Mouse (Mus musculus): ENCODE data around the gene Ciao2a.

Ciao2a gene

DNA sequence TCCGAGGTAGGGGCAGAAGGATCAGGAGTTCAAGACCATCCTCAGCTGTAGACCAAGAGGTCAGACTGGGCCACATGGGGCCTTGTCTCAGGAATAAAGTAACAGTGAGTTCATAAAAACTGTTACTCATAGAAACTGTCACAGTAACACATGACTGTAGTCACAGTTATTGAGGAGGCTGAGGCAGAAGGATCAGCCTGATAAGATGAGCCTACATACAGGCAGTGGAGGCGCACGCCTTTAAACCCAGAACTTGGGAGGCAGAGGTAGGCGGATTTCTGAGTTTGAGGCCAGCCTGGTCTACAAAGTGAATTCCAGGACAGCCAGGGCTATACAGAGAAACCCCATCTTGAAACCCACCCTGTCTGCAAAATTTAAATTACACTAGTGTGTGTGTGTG lies 6.3 kb upstream of the Ciao2a start:
- DNase-seq (ENCODE audit: low spot score): no peak

DNA sequence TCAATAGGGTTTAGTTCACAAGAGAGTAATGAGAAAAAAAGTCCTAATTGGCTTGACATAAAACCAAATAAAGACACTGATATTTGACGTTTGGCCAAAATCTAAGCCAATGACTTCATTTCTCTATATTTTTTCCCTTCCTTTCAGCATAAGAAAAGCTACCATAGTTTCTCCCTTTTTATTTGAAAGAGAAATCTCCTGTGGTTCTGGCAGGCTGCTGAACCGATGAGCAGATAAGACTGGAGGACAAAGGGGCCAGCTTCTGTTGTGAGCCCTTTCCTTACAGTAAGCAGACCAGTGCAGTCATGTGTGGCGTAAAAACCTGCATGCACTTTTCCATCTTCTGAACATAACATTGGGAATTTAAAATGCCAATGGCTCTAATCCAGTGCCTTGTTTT lies 5.5 kb upstream of the Ciao2a start:
- no peak for DNase-seq (ENCODE audit: low spot score)

DNA sequence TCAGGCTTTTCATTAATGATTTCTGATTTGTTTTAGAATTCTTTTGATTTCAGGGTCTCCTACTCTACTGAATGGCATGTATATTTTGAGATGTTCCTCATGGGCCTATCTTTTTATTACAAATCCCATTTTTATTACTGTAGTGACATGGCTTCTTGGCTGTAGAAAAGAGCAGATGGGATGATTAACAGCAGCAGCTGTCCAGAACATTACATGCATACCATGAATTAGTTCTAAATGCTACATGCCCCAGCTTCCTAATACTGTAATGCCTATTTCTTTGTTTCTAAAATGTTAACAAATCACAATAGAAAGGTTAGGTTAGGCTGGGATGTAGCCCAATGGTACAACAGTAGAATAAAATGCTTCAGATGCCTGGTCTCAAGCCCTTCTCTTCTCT lies 5.0 kb upstream of the Ciao2a start:
- DNase-seq (ENCODE audit: low spot score): no peak

DNA sequence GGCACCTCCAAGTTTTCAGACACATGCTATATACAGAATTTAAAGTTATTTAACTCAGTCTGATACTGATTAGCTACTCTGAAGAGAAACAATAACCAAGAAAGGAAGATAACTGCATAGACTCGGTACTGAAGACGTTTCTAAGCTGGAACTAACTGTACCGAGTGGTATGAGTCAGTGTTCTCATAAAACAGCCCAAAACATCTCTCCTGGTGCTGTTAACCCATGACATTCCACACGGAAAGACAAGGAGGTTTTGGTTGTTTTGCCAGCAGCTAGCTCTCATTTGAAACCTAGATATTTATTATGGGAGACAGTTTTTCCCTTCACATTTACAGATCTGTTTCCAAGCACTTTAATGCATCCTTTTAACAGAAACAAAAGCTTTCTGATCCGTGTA lies 2.8 kb upstream of the Ciao2a start:
- DNase-seq (ENCODE audit: low spot score): no peak

DNA sequence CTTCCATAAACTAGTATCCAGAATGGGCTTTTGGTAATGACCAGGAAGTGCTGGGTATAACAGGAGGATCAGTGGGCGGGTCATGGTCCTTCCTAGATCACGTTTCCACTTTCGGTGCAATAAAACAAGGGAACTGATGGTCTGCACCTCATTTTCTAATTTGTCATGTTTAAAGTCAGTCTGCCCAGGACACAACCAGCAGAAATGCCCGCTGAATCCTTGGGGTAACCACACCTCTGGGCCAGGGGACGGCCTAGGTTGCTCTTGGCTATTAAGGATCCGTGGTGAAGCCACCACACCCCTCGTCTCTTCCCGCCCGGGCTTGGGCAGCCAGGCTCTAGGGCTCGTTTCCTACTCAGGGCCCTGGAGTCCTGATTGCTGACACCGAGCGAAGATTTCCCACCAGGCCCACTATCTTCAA lies 2.3 kb upstream of the Ciao2a start:
- DNase-seq (ENCODE audit: low spot score): no peak

DNA sequence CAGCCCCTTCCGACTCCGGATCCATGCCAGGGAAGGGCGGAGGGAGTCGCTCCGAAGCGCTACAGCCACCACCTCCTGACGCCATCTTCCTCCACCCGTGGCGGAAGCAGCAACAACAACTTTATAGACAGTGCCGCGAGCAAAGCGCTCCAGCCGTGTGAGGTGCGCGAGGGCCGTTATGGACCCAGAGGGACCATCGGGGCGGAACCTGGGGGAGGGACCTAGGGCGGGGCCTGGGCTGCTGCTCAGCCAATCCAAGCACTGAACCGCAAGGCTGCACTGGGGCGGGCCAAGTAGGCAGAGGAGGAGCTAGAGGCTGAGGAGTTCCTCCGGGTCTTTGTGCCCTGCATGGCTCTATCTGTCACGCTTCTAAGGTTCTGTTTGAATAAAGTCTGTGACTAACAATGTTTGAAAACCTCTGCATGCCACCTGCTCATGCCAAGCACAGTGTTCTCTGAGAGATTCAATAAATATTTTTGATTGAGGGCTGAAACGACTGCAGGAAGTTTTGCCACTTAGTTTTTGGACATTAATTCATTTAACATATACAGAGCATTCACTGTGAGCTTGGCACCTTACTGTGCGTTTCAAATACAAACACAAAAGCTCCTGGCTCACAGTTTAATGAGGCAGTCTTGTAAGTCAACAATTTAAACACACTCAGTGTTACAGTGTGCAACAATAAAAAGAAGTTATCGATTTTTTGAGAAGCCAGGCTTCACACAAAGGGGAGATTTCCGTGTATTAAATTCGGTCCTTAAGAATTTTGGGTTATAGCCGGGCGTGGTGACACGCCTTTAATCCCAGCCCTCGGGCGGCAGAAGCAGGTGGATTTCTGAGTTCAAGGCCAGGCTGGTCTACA lies 1.5 kb upstream of the Ciao2a start:
- peak; percentile 97 for DNase-seq (ENCODE audit: low spot score)

DNA sequence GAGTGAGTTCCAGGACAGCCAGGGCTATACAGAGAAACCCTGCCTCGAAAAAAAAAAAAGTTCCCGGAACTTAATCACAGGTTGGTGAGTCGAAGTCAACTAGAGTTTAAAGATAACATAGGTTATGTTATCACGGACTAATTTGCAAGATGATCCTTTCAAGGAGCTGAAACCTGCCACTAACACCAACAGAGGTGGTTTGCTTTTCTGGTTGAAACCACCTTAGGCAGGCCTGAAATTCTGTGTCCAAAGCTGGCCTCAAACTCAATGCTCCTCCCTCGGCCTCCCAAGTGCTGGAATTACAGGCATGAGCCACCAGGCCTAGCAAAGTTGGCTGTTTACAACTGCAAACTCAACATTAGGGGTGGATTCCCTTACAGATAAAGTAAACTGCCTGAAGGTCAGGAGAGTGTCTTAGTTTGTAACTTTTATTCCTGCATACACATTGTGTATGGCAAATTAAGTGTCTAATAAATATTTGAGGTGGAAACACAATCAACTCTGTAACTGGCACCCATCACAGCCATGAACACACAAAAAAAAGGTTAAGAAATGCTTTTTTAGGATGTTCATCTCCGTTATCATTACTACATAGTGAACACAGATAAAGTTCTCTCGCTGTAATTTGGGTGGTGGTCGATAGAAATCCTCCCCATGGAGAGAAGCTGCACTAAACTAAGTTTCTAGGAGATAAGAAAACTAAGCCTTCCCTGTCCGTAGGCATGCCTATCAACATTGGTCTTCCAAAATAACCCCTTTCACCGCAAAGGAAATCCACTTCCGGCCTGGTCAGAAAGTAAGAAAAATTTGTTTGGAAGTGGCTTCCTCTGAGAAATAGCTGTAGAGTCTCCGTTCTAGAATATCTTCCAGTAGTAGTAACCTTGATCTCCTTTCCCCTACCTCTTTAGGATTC lies 612 bp upstream of the Ciao2a start:
- peak; percentile 19 for DNase-seq (ENCODE audit: low spot score)

DNA sequence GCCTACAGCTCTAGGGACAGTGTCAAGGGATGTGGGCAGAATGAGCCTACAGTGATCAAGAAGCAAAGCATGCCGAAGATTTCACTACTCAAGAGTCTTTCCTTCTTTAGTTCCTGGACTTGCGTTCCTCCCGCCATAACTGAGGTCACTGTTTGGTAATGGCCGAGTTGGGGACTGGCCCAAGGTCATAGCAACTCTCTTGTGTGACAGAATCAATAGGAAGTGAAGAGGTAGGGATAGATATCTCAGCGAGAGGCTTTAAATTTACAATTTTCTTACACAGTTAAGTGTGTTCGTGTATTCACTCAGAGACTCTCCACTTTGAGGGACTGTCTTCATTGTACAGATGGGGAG lies 759 bp downstream of the Ciao2a start:
- no peak for DNase-seq (ENCODE audit: low spot score)

DNA sequence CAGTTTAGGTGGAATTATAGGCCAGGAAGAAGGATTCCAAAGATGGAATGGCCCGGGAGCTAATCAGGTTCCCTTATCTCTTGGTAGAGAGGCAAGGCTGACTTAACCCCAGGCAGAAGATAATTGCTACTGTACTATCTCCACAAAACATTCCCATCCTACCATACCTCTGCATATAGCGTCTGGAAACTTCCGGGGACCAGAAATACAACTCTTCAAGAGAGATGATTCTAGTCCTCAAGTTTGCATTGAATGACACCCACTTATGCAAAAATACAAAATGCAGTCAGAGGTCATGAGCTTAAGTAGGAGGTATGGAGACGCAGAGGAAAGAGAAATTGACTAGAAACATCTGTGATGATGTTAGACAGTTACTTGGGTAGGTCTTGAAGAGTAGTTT lies 1.5 kb downstream of the Ciao2a start:
- no peak for DNase-seq (ENCODE audit: low spot score)

DNA sequence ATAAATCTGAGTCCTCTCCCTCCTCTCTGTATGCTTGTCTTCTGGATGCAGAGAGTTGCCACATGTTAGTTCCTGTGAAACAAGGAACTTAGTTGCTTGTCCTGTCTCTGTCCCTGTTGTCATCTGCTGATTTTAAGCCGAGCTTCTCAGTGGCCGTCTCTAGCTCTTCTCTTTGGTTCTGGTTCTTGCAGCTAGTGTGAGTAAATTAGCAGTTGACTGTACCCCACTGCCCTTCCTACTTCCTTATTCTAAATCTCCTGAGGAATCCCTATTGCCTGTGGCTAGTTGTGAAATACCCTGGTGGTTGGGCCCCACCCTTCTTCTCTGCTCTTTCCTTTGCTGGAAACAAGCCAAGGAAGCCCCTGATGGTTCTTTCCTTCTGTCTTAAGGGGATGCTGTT lies 5.1 kb downstream of the Ciao2a start:
- DNase-seq (ENCODE audit: low spot score): no peak

DNA sequence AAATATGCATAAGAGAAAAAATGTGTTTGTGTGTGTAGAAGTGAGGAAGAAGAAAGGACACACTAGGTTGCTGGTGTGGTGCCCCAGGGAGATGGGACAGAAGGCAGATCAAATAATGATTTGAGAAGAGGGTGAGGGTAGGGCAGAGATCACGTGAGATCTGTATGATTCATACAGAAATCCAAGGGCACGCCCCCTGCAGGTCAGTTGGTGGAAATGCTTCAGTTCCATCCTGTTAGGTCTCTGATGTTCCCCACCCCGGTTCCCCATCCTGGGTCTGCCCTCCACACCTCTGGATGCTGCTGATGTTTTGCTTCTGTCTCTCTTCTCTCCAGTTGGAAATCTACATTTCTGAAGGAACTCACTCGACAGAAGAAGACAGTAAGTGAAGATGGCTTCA lies 9.6 kb downstream of the Ciao2a start:
- no peak for DNase-seq (ENCODE audit: low spot score)

DNA sequence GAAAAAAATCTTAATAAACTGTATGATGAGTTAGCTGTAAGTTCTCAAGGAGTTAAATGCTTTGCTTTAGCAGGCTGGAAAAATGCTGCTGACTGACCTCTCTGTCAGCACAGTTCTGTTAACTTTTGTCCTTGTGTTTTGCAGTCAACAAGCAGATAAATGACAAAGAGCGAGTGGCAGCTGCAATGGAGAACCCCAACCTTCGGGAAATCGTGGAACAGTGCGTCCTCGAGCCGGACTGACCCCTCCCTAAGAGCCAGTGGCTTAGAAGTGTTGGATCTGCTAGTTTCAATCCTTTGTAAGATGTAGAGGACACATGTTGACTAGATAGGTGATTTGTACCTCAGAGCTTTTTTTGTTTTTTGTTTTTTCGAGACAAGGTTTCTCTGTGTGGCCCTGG lies 11.8 kb downstream of the Ciao2a start:
- DNase-seq (ENCODE audit: low spot score): no peak

DNA sequence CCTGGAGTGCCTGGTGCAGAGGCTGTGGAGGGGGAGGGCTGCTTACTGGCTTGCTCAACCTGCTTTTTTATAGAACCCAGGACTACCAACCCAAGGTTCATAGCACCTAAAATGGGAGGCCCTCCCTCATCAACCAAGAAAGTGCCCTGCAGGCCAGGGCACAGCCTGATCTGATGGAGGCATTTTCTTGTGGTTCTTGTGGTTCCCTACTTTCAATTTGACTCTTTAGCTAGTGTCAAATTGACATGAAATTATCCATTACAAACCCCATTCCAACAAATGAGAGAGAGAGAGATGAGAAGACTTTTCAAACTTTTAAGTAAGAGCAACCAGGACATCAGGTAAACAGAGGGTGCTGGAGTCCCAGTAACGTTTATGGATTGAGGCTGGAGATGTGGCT lies 15.9 kb downstream of the Ciao2a start:
- no peak for DNase-seq (ENCODE audit: low spot score)

DNA sequence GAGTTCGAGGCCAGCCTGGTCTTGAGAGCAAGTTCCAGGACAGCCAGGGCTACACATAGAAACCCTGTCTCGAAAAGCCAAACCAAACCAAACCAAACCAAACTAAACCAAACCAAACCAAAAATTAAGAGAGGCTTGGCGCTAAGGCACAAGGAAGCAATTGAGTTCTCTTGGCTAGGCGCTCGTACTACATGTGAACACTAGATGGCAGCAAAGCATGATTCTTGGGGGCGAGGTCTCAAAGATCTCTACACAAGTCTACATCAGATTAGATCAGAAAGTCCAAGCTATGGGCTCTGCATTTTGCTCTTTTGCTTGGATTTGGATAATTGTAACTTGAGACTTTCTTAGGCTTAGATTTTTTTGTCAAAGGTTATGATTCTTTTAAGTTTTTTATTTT lies 17.8 kb downstream of the Ciao2a start:
- peak; percentile 35 for DNase-seq (ENCODE audit: low spot score)

DNA sequence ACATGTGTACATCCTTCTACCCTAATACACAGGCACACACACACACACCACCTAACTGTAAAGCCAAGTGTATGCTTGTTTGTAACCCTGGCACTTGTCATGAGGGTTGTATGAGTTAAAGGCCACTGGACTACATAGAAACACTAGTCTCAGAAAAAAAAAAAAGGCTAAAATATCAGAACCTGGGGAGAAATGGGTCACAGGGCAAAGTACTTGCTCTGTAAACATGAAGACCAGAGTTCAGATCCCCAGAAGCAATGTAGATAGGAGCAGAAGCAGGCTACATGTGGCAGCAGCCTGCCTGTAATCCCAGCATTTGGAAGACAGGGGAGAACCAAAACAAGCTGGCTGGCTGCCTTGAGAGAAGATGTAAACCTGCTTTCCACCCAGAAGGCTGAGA lies 19.7 kb downstream of the Ciao2a start:
- no peak for DNase-seq (ENCODE audit: low spot score)

DNA sequence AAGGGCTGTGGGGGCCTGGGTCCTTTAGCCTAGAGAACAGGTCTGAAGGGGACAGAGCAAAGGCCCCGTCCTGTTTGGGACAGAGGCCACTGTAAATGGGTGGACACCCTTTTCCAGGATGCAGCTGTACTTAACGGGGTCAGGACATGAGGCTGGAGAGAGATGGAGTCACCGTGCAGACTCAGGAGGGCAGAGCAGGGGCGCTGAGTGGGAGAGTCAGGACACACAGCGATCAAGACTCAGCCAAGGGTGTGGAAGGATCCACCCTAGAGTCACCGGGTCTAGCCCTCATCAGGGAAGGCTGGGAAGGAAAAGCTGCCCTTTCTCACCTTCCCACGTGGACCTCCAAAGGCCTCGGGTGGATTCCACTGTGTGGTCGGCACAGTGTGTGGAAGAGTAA lies 25.6 kb downstream of the Ciao2a start:
- no peak for DNase-seq (ENCODE audit: low spot score)

DNA sequence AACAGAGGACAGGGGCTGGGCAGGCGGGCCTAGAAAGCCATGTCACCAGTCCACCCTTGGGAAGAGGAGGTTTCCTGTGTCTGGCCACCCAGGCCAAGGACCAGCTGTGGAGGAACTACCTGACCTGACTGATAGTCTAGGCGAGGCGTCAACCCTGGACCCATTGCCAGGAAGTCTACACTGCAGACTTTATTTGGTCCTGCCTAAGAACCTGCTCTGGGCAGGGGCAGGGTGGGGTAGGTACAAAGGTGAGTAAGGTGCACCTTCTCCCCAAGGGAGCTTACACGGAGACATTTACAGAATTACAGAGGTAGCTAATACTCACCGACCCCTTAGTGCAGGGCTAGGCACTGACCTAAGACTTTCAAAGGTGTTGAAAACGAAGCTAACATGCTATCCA lies 27.2 kb downstream of the Ciao2a start:
- DNase-seq (ENCODE audit: low spot score): no peak

DNA sequence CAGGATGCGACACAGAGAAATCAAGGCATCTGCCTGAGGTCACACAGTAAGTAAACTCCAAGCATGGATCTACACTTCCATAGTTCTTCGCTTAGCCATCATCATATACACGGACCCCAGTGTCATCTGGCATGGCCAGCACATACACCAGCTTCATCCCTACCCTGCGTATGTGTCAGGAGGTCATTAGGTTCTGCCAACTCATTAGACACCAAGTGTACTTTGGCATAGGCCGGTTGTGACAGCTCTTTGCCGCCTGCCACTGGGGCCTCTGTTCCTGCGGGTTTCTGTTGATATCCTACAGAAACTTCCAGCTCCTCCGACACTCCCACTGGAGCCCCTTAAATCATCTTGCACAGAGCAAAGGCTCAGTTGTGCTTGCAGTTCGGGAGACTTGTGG lies 27.6 kb downstream of the Ciao2a start:
- no peak for DNase-seq (ENCODE audit: low spot score)

DNA sequence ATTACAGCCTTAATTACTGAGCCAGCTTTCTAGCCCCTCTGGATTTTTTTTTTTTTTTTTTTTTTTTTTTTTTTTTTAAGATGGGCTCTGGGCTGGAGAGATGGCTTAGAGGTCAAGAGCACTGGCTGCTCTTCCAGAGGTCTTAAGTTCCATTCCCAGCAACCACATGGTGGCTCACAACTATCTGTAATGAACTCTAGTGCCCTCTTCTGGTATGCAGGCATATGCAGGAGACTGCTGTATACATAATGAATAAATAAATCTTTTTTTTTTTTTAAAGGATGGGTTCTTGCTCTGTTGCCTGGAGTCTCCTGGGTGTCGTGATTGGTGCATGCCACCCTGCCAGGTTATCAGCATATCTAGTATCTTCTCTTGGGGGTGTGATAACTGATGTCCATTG lies 29.1 kb downstream of the Ciao2a start:
- no peak for DNase-seq (ENCODE audit: low spot score)

DNA sequence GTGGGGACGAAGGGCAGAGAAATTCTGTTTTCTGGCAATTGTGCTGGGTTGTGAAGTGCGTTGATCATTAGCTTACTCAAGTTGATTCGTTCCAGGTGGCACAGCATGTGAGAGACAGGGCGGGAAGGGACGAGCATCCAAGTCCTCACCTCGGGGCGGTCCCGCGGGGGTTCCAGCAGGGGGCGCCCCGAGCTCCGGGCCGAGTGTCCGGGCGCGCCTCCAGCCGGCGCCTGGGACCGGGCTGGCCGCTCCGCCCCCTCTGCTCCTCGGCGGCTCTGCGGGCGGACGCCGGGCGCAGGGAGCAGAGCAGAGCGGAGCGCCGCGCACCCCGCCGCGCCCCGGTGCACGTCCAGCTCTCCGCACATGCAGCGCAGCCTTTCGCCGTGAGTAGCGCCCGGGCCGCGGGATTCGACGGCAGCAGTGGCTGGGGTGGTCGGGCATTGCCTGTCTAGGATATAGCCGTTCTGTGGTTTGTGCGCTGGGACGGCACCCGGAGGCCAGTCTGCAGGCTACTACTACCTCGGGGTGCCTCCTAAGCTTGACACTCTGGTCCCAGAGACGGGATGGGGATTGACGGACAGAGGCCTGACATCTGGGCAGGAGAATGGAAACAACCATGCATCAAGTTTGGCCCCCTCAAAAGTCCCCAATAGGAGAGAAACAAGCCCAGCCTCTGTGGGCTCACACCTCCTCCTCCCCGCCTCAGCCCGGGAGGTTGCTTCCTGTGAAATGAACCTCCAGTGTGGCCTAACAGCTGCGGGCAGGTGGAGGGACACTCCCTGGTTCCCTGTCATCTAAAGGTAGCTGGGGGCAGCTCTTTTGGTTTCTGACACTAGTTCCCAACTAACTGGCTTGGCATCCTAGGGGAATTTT lies 31.8 kb downstream of the Ciao2a start, which contains the start of gene Dapk2:
TSS of gene Dapk2 (plus strand) at position 266 of the 873 bp plus-strand sequence.
- DNase-seq (ENCODE audit: low spot score): peak; percentile 86

DNA sequence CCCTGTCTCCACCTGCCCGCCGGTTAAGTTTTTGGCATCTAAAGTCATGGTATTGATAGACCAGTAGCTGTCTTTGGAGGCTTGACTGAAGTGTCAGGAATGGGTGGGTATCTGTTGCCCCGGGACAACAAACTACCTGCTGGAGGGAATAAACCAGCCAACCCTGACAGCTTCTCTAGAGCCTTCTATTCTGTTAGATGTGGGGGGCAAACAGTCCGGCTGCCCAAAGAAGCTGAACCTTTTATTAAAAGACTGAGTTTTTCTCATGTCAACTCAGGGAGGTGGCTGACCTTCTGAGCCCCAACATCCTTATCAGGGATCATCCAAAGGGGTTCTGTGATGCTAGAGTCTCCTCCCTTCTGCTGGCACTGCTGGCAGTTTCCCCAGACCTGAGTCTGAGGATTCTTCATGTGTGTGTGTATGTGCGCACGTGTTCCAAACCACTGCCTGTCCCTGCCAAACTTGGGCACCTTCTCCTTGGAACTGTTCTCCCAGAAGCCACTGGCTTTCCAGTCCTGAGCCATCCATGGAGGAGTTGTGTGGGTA lies 32.5 kb downstream of the Ciao2a start:
- peak; percentile 57 for DNase-seq (ENCODE audit: low spot score)

DNA sequence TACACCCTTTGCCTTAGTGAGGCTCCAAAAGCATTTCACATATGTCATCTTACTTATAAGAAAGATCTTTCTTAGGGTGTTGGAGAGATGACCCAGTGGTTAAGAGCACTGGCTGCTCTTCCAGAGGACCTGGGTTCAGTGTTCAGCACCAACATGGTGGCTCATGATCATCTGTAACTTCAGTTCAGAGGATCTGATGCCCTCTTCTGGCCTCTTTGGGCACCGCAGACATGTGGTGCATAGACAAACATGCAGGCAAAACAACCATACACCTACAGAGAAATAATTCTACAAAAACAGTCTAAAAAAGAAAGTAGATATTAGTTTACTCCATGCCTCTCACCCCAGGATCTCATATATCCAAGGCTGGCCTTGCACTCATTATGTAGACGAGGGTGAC lies 33.7 kb downstream of the Ciao2a start:
- DNase-seq (ENCODE audit: low spot score): no peak
